Mouse (Mus musculus) cerebellum, adult 2 months (tissue): ENCODE data around the gene Emp1.

ENCODE experiments used
- CTCF ChIP-seq: fragments of 200-500 bp; IDR thresholded peaks from 2 replicates; pipeline ENCODE4 v1.5.1; 2011; ENCODE audit warnings: low read depth, mild to moderate bottlenecking, control low read depth, low read length, moderate library complexity, borderline replicate concordance; ENCODE audit not compliant: insufficient read depth
- POLR2A ChIP-seq: fragments of 200-500 bp; IDR thresholded peaks from 2 replicates; pipeline ENCODE4 v1.6.1; 2011; ENCODE audit warnings: low read length, control low read depth, borderline replicate concordance; ENCODE audit not compliant: insufficient read depth

DNA sequence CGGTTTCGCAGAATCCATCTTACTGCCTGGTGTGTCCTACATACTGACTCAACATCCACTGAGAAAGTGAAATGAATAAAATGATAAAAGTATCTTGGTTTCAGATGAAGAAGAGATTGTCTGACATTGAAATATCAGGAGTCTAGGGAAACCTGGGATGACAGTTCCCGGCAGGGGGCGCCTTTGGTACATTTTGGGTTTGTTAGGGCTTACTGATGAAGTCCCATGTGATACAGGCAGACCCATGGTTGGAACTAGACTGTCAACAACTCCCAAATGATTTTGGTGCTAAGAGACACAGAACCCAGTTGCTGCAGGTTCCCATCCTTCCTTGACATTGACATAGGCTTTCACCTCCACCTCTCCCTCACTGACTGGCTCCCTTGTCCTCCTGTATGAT, 34.7 kb downstream of the Emp1 start:
- TF ChIP-seq CTCF (no peak), POLR2A (no peak)
